Mouse (Mus musculus) stomach, postnatal 0 days (tissue): ENCODE data around the gene Cep295nl.

Experiments used
- CTCF ChIP-seq: IDR thresholded peaks from 2 replicates; pipeline ENCODE4 v1.5.1; 2016; ENCODE audit warnings: antibody characterized with exemption, low read depth, mild to moderate bottlenecking, moderate library complexity
- EP300 ChIP-seq: optimal IDR thresholded peaks from 2 replicates; pipeline ENCODE3; 2016; ENCODE audit warnings: antibody characterized with exemption

- TF ChIP-seq EP300 (no peak), CTCF (no peak)
These were observed 5.1 kb upstream of the Cep295nl start for GRCm38 (mm10) chr11:118347391-118347790.
